Mouse (Mus musculus) B cell, adult (primary cell): Measurements from ENCODE around the gene Acp1. TPM values are rescaled to one million over a fixed set of nuclear protein-coding genes. Genes with fewer than 3 reads are reported as not detected.

Source experiments
- total RNA-seq: library from RNA; stranded (reverse); gene quantifications from 4 replicates; pipeline ENCODE4 v1.2.4, GENCODE M21; 2023; ENCODE audit not compliant: inconsistent age

Gene Acp1
- 25.2 to 26.5 TPM (median 25.6 TPM) in 4 replicates for total RNA-seq

GRCm38 (mm10) chr12:30911261-30912047, at the start of gene Acp1, which contains the start of gene Sh3yl1:
Gene Acp1, minus strand, starts transcription at chr12:30911589.
Gene Sh3yl1, plus strand, starts transcription at chr12:30911668.

GRCm38 (mm10) chr12:30883986-30884621, 27.3 kb downstream of the Acp1 start, which contains the start of gene Alkal2:
Gene Alkal2, plus strand, starts transcription at chr12:30884322.

Other genes starting within 250 kb of the Acp1 start
- not detected in 4 replicates for gene Alkal2, start 27.3 kb downstream of the Acp1 start, total RNA-seq
- gene Sh3yl1, start 79 bp upstream of the Acp1 start, total RNA-seq = 3.1 to 3.9 TPM (median 3.4 TPM) in 4 replicates
- not detected in 4 replicates for gene Fam110c, start 162.3 kb upstream of the Acp1 start, total RNA-seq